Mouse (Mus musculus) megakaryocyte progenitor cell, adult 5-6 weeks (primary cell): ENCODE results near the gene Arih2. TPM values are rescaled to one million over a fixed set of nuclear protein-coding genes. Genes with fewer than 3 reads are reported as not detected.

Experiments used
- ATAC-seq: replicated peaks from 2 replicates; pipeline ENCODE4 v1.8.0; 2016; ENCODE audit warnings: mild to moderate bottlenecking, moderate TSS enrichment, inconsistent platforms; ENCODE audit not compliant: poor library complexity
- total RNA-seq, 2 experiments: library from RNA; stranded (forward) in 1 of 2; stranded (reverse) in 1 of 2; fragments of 157-497, 149-512 nt in 1 of 2; fragments of 200-1000 nt in 1 of 2; gene quantifications; 2 replicates each; pipeline versions ENCODE4 v1.2.3 to v1.2.4; 2015 to 2017

Arih2 gene
- total RNA-seq, 2 experiments from 2014 or later: 20.0 to 42.5 TPM

DNA sequence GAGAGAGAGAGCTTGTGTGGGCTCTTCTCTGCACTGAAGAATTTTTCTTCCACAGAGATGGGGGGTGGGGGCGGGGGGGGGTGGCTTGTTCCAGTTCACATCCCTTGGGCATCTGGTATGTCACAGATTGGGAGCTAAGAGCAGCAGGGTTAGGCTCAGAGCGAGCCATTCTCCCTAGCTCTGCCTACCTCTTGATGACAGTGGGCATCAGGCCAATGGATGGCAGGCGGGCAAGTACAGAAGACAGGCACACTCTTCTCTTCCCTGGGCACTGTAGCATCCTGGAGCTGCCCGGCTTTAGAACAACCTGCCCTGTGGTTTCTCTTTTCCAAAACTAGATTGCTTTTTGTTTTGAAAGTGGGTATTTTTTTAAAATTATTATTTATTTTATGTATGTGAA is 57.7 kb downstream of the Arih2 start:
- ATAC-seq: no peak

DNA sequence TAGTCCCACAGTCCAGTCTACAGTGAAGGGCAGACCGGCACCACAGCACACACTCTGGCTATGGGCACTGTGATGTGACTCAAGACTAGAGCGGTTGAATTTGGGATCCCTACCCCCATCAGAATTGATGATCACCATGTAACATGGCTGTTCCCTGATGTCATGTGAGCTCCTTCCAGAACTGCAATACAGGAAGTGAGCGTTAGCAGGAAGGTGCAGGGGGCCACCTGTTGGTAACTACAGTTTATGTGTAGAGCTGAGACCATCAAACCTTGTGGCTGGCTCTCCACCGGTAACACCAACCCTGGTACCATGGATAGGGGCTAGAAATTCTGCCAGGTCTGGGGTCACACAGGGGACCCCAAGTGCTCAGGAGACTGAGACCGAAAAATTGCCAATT is 60.0 kb downstream of the Arih2 start:
- peak; percentile 81 for ATAC-seq

DNA sequence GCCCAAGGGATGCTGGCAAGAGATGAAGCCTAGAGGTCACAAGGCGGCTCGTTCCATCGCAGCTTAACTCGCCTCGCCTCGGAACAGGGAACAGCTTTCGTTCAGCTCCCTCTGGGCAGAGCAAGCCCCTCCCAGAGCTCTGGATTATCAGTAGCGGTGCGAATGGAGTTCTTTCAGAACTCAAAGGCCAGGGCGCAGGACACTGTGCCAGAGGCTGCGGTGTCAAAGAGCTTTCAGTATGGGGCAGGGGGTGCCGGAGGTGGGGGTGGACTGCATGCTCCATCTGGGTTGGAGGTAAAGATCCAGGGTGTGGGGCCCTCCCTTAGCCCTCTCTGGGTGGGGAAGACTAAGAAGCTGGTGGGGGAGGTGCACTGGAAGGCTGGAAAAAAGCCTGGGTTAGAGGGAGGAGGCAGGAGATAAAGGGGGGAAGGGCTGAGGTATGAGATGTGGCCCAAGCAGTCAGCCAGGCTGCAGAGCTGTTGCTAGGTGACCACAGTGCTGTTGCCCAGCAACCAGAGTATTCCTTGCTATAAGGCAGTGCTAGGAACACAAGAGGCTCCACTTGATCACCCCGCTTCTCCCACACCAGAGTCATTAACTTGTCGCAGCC is 61.5 kb downstream of the Arih2 start:
- ATAC-seq: no peak; the same call in 1 of the 2 replicates

GRCm38 (mm10) chr9:108579344-108579690 is 69.9 kb downstream of the Arih2 start:
- no peak for ATAC-seq

DNA sequence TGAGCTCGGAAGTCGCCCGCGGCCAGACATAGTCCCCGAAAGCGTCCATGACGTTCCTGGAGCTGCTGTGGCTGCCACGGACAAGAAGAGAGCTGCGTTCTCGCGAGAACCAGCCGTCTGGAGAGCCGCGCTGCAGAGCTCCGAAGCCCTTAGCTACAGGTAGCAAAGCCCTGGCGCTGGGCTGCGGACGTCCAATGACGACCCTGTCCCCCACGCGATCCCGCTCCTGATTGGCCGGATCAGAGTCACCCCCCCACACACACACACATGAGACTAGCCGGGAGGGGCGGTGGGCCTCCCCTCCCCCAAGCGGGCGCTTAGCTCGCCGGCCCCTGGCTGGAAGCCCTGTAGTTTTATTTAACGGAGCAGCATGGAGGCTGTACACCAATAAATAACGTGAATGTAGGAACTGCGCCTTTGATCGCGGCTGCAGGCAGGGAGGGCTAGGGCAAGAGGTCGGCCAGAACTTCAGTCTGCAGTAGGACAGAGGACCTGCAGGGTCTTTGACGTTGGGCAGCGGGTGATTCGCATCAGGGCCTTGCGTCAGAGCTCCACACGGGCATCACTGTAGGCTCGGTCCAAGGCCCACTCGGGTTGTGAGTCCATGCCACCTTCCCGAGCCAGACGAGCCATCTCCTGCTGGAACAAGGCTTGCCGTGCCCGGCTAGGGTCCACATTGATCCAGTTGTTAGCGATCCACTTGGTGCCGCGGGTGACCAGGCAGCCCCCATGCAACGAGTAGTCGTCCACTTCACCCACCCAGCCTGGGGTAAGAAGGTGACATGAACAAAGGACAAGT is 70.4 kb downstream of the Arih2 start, which contains the start of gene Wdr6:
Wdr6 (minus strand) TSS at position 195 of the 799 bp plus-strand sequence.
- ATAC-seq: peak; percentile 91

- peak; percentile 25 for ATAC-seq
These were observed 71.1 kb downstream of the Arih2 start for GRCm38 (mm10) chr9:108577934-108578544.

- ATAC-seq: no peak
These were observed 72.2 kb downstream of the Arih2 start for GRCm38 (mm10) chr9:108577025-108577424.

- ATAC-seq: no peak
These were observed 73.6 kb downstream of the Arih2 start for GRCm38 (mm10) chr9:108575321-108576297.

DNA sequence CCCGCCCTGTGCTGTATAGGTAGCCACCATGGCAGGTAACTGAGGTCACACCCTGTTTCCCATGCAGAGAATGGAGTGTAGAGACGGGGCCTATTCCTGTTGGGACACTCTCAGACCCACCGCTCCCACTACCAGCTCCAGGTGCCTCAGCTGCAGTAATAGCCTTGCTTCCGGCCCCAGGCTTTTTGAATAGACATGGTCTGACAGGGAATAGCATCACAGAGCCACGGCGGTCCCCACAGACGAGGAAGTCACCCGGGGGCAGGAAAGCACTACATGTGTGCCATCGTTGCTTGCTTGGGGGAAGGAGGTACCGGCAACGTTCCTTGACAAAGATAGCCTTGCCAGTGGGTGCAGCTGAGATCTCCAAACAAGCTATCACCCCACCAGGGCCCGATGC is 74.3 kb downstream of the Arih2 start:
- ATAC-seq: no peak

DNA sequence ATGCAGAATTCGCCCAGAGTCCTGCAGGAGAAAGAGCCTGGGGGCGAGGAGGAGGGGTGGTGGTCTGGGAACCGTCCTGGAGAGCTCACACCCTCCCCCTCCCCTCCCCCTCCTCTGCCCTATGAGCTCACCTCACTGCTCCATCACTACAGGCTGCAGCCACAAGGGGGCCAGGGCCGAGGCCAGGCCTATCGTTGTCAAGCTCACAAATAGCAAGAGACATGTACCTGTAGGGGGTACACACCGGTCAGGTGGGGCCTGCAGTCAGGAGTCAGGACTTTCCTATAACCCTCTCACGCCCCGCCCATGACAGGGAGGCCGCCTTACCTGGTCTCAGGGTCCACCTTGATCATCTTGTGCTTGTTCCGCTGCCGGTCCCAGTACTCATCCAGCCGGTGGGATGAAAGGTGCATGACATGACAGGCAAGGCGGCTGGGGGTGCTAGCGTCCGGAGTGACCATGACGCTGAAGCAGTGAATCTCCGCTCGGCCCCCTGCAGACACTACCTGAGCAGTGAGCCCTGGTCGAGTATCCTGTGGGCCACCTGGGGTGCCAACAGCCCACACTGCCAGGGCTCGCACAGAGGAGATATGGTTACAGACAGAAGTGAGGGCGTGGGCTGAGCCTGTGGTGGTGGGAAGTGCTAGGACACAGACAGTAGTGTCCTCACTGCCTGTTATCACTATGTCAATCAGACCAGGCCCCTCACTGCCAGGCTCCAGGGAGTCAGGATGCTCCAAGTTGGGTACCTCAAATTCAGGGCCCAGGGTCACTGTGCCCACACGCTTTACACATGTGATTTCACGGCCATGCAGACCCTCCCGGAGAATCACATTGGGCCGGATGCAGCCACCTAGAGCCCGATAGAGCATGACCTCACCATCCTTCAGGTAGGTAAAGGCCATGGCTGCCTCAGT is 75.2 kb downstream of the Arih2 start:
- peak; percentile 20; the same call in 1 of the 2 replicates for ATAC-seq

- no peak for ATAC-seq
These were observed 76.9 kb downstream of the Arih2 start for GRCm38 (mm10) chr9:108572321-108572720.

GRCm38 (mm10) chr9:108571401-108571973 is 77.7 kb downstream of the Arih2 start:
- ATAC-seq: no peak

DNA sequence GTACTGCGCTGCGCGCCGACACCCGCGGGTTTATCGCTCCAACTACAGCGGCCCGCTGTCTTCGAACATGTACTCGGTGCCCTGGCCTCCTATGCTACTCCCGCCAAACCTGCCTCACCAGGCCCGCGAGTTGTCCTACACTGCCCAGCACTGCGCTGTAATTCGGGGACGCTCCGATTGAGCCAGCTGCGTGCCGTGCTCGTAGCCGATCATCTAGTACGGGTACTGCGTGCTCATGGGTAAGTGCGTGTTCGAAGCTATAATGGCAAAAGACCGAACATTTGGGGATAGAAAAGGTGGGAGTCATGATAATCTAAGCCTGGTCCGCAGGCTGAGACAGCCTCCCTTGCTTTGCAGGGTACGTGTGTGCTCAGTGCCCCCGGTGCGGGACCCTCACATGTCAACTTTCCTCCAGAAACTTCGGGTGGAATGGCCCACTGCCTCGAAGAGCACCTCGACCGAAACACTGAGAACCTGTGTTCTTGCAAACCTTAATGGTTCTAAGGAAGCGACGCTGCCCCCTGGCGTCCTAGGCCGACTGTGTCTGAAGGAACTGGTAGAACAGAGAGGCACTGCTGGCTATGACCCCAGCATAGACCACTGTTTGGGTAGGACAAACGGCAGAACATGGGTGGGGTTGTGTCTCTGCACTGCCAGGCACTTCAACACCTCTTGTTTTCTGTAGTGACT is 78.8 kb downstream of the Arih2 start:
- peak; percentile 29 for ATAC-seq

GRCm38 (mm10) chr9:108569381-108570206 is 79.6 kb downstream of the Arih2 start, which contains the start of gene Dalrd3:
Gene Dalrd3 (plus strand): TSS chr9:108569886.
- peak; percentile 45 for ATAC-seq

DNA sequence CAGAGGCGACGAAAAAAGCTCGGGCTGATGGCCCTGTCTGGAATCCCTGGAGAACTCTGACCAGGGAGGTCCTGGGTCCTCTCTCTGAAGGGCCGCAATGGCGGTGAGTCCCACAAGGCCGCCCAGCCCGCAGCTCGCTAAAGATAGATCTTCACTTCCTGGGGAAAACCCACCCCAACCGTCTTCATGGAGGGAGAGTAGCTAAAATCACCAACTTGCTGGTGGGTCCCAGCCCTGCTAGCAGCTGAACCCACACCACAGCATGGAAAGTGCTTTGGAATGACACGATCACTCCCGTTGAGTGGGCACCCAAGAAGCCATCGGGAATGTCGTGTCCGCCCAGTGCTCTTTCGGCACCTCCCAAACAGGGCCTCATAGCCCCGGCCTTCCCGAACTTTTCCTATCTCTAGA is 80.7 kb downstream of the Arih2 start:
- ATAC-seq: no peak

DNA sequence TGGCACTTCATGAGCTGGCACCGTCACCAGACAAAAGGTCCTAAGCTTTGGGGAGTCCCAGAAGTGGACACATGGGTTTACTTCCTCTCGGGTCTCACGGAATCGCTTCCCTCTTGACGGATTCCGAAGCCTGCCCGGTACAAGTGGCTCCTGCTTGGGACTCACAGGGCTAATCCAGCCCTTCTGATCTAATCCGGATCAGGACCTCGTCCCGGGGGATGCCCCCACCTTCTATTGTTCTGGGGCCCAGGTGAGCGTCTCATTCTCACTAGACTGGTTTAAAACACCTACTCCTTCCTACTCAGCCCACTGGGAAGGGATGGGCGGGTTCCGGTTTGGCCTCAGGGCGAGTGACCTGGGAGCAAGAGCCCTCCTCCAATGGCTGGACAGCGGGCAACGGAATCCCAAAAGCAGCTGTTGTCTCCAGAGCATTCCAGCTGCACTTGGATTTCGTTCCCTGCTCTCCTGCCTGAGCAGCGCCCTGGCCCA is 81.2 kb downstream of the Arih2 start:
- ATAC-seq: no peak
